Mouse (Mus musculus) midbrain, embryonic 16.5 days (tissue): ENCODE measurements around the gene Arhgef19. TPM values are rescaled to one million over a fixed set of nuclear protein-coding genes. Genes with fewer than 3 reads are reported as not detected.

Experiments used
- ATAC-seq: fragments of 200-750 bp; cut with Nextera tagmentation; 2 replicates; pipeline ENCODE4 v1.8.0; 2017; ENCODE audit warnings: moderate TSS enrichment
- H3K27ac ChIP-seq: fragments of 300-500 bp; sonication (generic); 2 replicates; pipeline ENCODE4 v1.5.1; 2014; ENCODE audit warnings: mild to moderate bottlenecking, low read length, mixed read lengths
- H3K27me3 ChIP-seq: fragments of 300-500 bp; sonication (generic); 2 replicates; pipeline ENCODE4 v1.6.1; 2014; ENCODE audit warnings: low read depth, low read length, mixed read lengths; ENCODE audit not compliant: control insufficient read depth, insufficient read depth
- H3K36me3 ChIP-seq: fragments of 300-500 bp; sonication (generic); 2 replicates; pipeline ENCODE4 v1.6.1; 2014; ENCODE audit warnings: mild to moderate bottlenecking, low read length, moderate library complexity, mixed read lengths; ENCODE audit not compliant: control insufficient read depth, insufficient read depth
- H3K4me1 ChIP-seq: fragments of 300-500 bp; sonication (generic); 2 replicates; pipeline ENCODE4 v1.6.1; 2014; ENCODE audit warnings: mild to moderate bottlenecking, low read length, mixed read lengths; ENCODE audit not compliant: control insufficient read depth, insufficient read depth
- H3K4me2 ChIP-seq: fragments of 300-500 bp; sonication (generic); 2 replicates; pipeline ENCODE4 v1.6.1; 2014; ENCODE audit warnings: mild to moderate bottlenecking, low read length, mixed read lengths
- H3K4me3 ChIP-seq: fragments of 300-500 bp; sonication (generic); 2 replicates; pipeline ENCODE4 v1.5.1; 2014; ENCODE audit warnings: low read depth, mild to moderate bottlenecking, low read length, moderate library complexity, mixed read lengths
- H3K9ac ChIP-seq: fragments of 300-500 bp; sonication (generic); 2 replicates; pipeline ENCODE4 v1.6.1; 2014; ENCODE audit warnings: low read depth, low read length, mixed read lengths
- H3K9me3 ChIP-seq: fragments of 300-500 bp; sonication (generic); replicated peaks from 2 replicates; pipeline ENCODE4 v1.6.1; 2014; ENCODE audit warnings: mild to moderate bottlenecking, low read length, mixed read lengths; ENCODE audit not compliant: control insufficient read depth, poor library complexity, severe bottlenecking
- WGBS: fragments of 180-500 bp; shearing (Covaris S2); extraction: QIAGEN DNeasy Blood & Tissue Kit; methylation state at CpG from one replicate; pipeline ENCODE4 v1.1.7; 2014; 5-methylcytosine and 5-hydroxymethylcytosine counted together
- polyA plus RNA-seq: library from polyadenylated mRNA; unstranded; fragments of >200 nt; fragmentation: Nextera tagmentation; extraction: Ambion mirVana; gene quantifications from 2 replicates; pipeline ENCODE4 v1.2.1, GENCODE M21; 2015

Gene Arhgef19
- polyA plus RNA-seq, 1 experiment from 2014 or later = 1.3 TPM

DNA sequence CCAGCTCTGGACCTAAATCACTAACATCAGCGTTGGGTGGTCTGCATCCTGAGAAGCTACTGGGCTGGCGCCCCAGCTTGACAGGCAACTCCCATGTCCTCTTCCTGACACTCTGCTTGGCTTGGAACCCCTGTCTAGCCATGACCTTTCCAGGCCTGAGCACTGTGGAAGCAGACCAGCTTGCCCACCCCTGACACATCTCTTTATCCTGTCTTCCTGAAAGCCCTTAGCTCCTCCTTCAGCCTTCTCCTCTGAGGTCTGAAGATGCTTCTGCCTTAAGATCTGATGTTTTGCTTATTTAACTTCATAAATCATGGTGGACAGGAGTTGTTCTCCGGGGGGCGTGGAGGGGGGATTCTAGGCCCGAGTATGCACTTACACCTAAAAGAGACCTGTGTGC is 4.3 kb downstream of the Arhgef19 start:
- peaks cover 71% of the 10 kb centered on the region for H3K27me3 ChIP-seq
- no peak overlapping the region for H3K27ac ChIP-seq
- 67% methylated on average over 5 of the region's 5 CpGs for WGBS
- peaks cover 34% of the 10 kb centered on the region for H3K4me1 ChIP-seq
- no peaks in the 10 kb centered on the region for H3K36me3 ChIP-seq
- H3K9ac ChIP-seq = no peak overlapping the region
- no peak overlapping the region for H3K4me2 ChIP-seq
- H3K9me3 ChIP-seq = no peaks in the 10 kb centered on the region
- no peak overlapping the region for H3K4me3 ChIP-seq
- ATAC-seq = no peak

GRCm38 (mm10) chr4:141244401-141244800 is 5.1 kb downstream of the Arhgef19 start:
- Histone ChIP-seq H3K36me3 (no peaks in the 10 kb centered on the region), H3K4me1 (peaks cover 28% of the 10 kb centered on the region), H3K9me3 (no peaks in the 10 kb centered on the region), H3K4me3 (no peak overlapping the region), H3K4me2 (no peak overlapping the region), H3K27me3 (peaks cover 71% of the 10 kb centered on the region), H3K27ac (peak overlapping the region; percentile 74), H3K9ac (peak overlapping the region; percentile 7; the same call in 1 of the 2 replicates)
- 45% methylated on average over 5 of the region's 5 CpGs for WGBS
- 0 out of 2 replicates have a peak, but pooled peaks have one; percentile 3 for ATAC-seq

DNA sequence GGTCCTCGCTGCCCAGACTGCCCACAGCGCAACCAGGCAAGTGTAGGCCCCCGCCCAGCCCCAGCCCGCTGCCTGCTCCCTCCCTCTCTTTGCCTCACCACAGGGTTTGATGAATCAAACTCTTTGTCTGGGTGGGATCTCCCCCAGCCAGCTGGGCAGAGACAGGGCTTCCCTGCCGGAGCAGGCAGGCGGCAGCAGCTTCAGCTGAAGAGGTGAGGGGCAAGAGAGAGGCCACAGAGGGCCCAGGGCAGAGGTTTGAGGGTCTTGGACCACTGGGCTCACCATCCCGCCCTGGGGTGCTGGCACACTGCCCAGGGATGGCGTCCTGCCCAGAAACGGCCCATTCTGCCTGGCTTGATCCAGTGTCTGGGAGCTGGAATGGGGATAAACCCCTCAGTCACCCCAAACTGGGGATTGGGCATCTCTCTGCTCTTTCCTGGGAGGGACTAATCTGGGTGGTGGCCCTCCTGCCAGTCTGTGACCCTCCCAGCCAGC is 5.7 kb downstream of the Arhgef19 start:
- Histone ChIP-seq H3K27me3 (peaks cover 73% of the 10 kb centered on the region), H3K9ac (peak overlapping the region; percentile 7; the same call in 1 of the 2 replicates)
- 9% methylated on average over 9 of the region's 9 CpGs for WGBS

GRCm38 (mm10) chr4:141246089-141246997 is 7.0 kb downstream of the Arhgef19 start:
- Histone ChIP-seq H3K27ac (no peak overlapping the region), H3K4me2 (no peak overlapping the region), H3K9ac (no peak overlapping the region), H3K36me3 (no peaks in the 10 kb centered on the region), H3K27me3 (peaks cover 62% of the 10 kb centered on the region), H3K4me3 (no peak overlapping the region), H3K4me1 (peaks cover 23% of the 10 kb centered on the region), H3K9me3 (no peaks in the 10 kb centered on the region)
- no peak for ATAC-seq
- 23% methylated on average over 24 of the region's 24 CpGs for WGBS

More for the DNA sequence above, 5.7 kb downstream of the Arhgef19 start:
- peak; percentile 76 for ATAC-seq
- no peaks in the 10 kb centered on the region for H3K36me3 ChIP-seq
- no peaks in the 10 kb centered on the region for H3K9me3 ChIP-seq
- H3K4me1 ChIP-seq = peaks cover 23% of the 10 kb centered on the region
- peak overlapping the region; percentile 74 for H3K27ac ChIP-seq
- H3K4me2 ChIP-seq = no peak overlapping the region
- H3K4me3 ChIP-seq = no peak overlapping the region

DNA sequence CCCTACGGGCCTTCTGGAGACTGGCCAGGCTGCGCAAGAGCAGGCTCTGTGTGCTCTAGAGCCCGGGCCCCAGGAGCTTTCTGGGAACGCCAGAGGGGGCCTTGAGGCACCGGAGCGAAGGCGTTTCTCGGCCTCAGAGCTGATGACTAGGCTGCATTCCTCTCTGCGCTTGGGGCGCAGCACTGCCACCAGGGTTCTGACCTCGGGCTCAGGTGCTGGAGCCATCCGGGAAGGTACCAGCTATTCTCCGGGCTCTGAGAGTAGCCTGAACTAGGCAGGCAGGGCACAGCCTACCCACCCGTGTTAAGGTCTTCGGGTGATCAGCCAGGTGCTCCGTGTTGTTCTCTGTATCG is 7.7 kb downstream of the Arhgef19 start:
- Histone ChIP-seq H3K4me3 (no peak overlapping the region), H3K9ac (peak overlapping the region; percentile 3; the same call in 1 of the 2 replicates), H3K36me3 (no peaks in the 10 kb centered on the region), H3K9me3 (no peaks in the 10 kb centered on the region), H3K27ac (no peak overlapping the region), H3K27me3 (peaks cover 58% of the 10 kb centered on the region), H3K4me1 (peaks cover 23% of the 10 kb centered on the region), H3K4me2 (peak overlapping the region; percentile 58; the same call in 1 of the 2 replicates)
- 2% methylated on average over 17 of the region's 17 CpGs for WGBS
- ATAC-seq = no peak

DNA sequence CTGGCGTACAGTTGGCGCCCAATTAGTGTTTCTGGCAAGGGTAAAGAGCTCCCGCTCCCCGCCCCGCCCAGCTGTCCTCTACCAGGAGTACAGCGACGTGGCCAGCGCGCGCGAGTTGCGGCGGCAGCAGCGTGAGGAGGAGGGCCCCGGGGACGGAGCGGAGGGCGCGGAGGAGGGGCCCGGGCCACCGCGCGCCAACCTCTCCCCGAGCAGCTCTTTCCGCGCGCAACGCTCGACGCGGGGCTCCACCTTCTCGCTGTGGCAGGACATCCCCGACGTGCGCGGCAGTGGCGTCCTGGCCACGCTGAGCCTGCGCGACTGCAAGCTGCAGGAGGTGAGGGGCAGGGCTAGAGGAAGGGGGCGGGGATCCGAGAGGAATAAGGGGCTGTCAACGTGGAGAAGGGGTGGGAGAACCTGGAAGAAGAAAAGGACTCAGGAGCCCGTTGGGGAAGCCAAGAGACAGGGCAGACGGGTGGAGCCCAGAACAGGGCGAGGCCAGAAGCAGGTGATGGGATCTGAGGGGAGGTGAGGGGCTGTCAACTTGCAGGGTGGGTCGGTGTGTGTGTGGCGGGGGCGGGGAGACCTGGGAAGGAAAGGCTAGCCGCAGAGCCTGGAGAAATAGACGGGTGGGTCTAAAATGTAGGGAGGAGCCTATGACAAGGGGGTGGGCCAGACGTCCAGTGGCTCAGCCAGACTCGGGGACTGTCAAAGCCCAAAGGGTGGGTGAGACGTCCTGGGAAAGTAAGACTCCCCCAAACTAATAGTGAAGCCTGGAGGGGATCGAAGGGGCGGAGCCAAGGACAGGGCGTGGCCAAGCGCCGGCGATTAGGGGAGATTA is 8.7 kb downstream of the Arhgef19 start:
- no peak for ATAC-seq
- WGBS = 1% methylated on average over 54 of the region's 60 CpGs

DNA sequence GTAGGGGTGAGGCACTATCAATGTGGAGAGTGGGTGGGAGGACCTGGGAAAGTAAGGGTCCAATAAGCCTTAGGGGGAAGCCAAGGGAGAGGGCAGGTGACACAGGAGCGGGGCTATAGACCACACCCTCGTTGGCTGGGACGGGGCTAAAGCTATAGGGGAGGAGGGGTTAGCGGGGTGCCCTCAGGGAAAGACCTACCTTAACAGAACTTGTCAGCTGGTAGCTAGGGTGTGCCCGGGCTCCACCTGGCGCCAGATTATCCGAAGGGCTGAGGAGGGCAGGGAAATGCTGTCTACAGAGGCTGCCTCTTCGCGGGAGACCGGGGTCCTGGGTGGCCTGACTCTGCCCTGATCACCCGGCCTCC is 9.3 kb downstream of the Arhgef19 start:
- WGBS = 13% methylated on average over 11 of the region's 11 CpGs
- ATAC-seq = no peak

More for the DNA sequence above, 8.7 kb downstream of the Arhgef19 start:
- Histone ChIP-seq H3K27me3 (peaks cover 48% of the 10 kb centered on the region), H3K4me1 (peaks cover 19% of the 10 kb centered on the region), H3K9ac (peak overlapping the region; percentile 39), H3K36me3 (no peaks in the 10 kb centered on the region), H3K4me3 (peak overlapping the region; percentile 41), H3K27ac (no peak overlapping the region), H3K4me2 (peak overlapping the region; percentile 58), H3K9me3 (no peaks in the 10 kb centered on the region)

DNA sequence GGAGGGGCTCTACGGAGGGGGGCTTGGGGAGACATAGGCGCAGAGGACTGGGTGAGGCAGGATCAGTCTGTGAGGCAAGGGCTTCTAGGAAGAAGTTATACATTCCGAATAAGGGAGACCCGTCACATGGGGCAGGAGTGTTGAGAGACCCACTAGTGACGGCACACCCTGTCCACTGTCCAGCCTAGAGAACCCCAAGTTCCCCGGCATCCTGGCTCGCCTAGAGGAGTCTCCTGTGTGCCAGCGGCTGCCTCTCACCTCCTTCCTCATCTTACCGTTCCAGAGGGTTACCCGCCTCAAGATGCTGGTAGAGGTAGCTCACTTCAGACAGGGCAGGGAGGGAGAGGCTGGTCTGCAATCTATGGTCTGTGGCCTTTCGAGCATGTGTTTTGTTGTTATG is 10.1 kb downstream of the Arhgef19 start:
- Histone ChIP-seq H3K9me3 (no peaks in the 10 kb centered on the region), H3K36me3 (no peaks in the 10 kb centered on the region), H3K4me2 (no peak overlapping the region), H3K27me3 (peaks cover 39% of the 10 kb centered on the region), H3K27ac (no peak overlapping the region), H3K4me1 (peaks cover 19% of the 10 kb centered on the region), H3K9ac (no peak overlapping the region), H3K4me3 (no peak overlapping the region)
- 80% methylated on average over 11 of the region's 11 CpGs for WGBS
- no peak for ATAC-seq

More for the DNA sequence above, 9.3 kb downstream of the Arhgef19 start:
- no peak overlapping the region for H3K4me3 ChIP-seq
- H3K36me3 ChIP-seq = no peaks in the 10 kb centered on the region
- H3K9ac ChIP-seq = no peak overlapping the region
- H3K27me3 ChIP-seq = peaks cover 43% of the 10 kb centered on the region
- no peak overlapping the region for H3K27ac ChIP-seq
- no peaks in the 10 kb centered on the region for H3K9me3 ChIP-seq
- peaks cover 19% of the 10 kb centered on the region for H3K4me1 ChIP-seq
- no peak overlapping the region for H3K4me2 ChIP-seq
